Mouse (Mus musculus) C2C12 (cell line): ENCODE measurements around the gene Zfp819.

ENCODE experiments used
- CEBPB ChIP-seq: IDR thresholded peaks from one replicate; pipeline ENCODE4 v1.6.1; 2011; ENCODE audit warnings: low read depth, mild to moderate bottlenecking, control low read depth, moderate library complexity
- CTCF ChIP-seq: IDR thresholded peaks from one replicate; pipeline ENCODE4 v1.5.1; 2011; ENCODE audit not compliant: control insufficient read depth, insufficient read depth, insufficient read length
- FOSL1 ChIP-seq: IDR thresholded peaks from one replicate; pipeline ENCODE4 v1.8.0; 2011; ENCODE audit warnings: mild to moderate bottlenecking, low read length; ENCODE audit not compliant: poor library complexity, insufficient read depth, severe bottlenecking
- MAX ChIP-seq: IDR thresholded peaks from one replicate; pipeline ENCODE4 v1.6.1; 2011; ENCODE audit warnings: mild to moderate bottlenecking, control low read depth
- MYOD1 ChIP-seq: IDR thresholded peaks from one replicate; pipeline ENCODE4 v1.6.1; 2011; ENCODE audit warnings: low read depth; ENCODE audit not compliant: control insufficient read depth, insufficient read length
- MYOG ChIP-seq: IDR thresholded peaks from one replicate; pipeline ENCODE4 v1.6.1; 2011; ENCODE audit not compliant: control insufficient read depth, insufficient read length; ENCODE audit errors: extremely low read depth
- USF1 ChIP-seq: IDR thresholded peaks from one replicate; pipeline ENCODE4 v1.6.1; 2011; ENCODE audit warnings: low read depth, mild to moderate bottlenecking, control low read depth, moderate library complexity

DNA sequence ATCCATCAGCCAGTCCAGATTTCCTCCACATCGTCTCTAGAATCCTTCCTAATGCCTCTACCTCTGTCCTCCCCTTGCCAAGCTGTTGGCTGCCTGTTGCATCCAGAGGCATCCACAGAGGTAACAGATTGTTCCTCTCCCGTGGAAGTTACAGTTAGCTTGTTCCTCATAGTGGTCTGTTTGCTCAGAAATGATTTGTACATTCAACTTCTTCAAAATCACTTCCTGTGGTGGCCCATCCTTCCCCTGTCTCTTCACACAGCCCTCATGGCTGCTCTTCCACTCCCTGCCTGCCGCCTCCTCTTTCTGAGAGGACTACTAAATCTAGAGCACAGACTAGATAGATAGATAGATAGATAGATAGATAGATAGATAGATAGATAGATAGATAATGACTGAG, 47.5 kb downstream of the Zfp819 start:
- TF ChIP-seq CTCF (no peak), MYOD1 (no peak), CEBPB (no peak), MAX (no peak), MYOG (no peak), USF1 (no peak), FOSL1 (no peak)
